Mouse (Mus musculus) mesoderm, embryonic 11.5 days (tissue): ENCODE measurements around the gene Cd47.
A peak's percentile ranks its signal among the peaks of the same experiment; 100 is the strongest.

ENCODE experiments used
- DNase-seq: peaks from one replicate; pipeline ENCODE4 v3.0.0-alpha.2; 2012; ENCODE audit warnings: low read depth, low spot score

Gene Cd47

GRCm38 (mm10) chr16:49799597-49800561, at the start of gene Cd47:
Gene Cd47 (plus strand): TSS chr16:49800533.
- DNase-seq, result no peak

- DNase-seq, result no peak
These were observed 47.4 kb upstream of the Cd47 start for GRCm38 (mm10) chr16:49752906-49753305.

- DNase-seq, result peak; percentile 43
These were observed 47.0 kb upstream of the Cd47 start for GRCm38 (mm10) chr16:49753318-49753717.

GRCm38 (mm10) chr16:49760517-49761203, 39.7 kb upstream of the Cd47 start:
- no peak for DNase-seq

GRCm38 (mm10) chr16:49761981-49762380, 38.4 kb upstream of the Cd47 start:
- no peak for DNase-seq

- no peak for DNase-seq
These were observed 34.0 kb upstream of the Cd47 start for GRCm38 (mm10) chr16:49766326-49766725.

GRCm38 (mm10) chr16:49768491-49769031, 31.8 kb upstream of the Cd47 start:
- no peak for DNase-seq

GRCm38 (mm10) chr16:49769831-49770261, 30.5 kb upstream of the Cd47 start:
- no peak for DNase-seq

GRCm38 (mm10) chr16:49770320-49771189, 29.8 kb upstream of the Cd47 start:
- no peak for DNase-seq

GRCm38 (mm10) chr16:49771609-49772396, 28.5 kb upstream of the Cd47 start:
- no peak for DNase-seq

- DNase-seq, result no peak
These were observed 27.8 kb upstream of the Cd47 start for GRCm38 (mm10) chr16:49772576-49772975.

- no peak for DNase-seq
These were observed 27.3 kb upstream of the Cd47 start for GRCm38 (mm10) chr16:49773068-49773467.

GRCm38 (mm10) chr16:49774059-49775001, 26.0 kb upstream of the Cd47 start:
- no peak for DNase-seq

- DNase-seq, result no peak
These were observed 25.0 kb upstream of the Cd47 start for GRCm38 (mm10) chr16:49775002-49775966.

- DNase-seq, result no peak
These were observed 23.4 kb upstream of the Cd47 start for GRCm38 (mm10) chr16:49776981-49777380.

- no peak for DNase-seq
These were observed 18.7 kb upstream of the Cd47 start for GRCm38 (mm10) chr16:49781556-49782156.

- no peak for DNase-seq
These were observed 17.0 kb upstream of the Cd47 start for GRCm38 (mm10) chr16:49783369-49783768.

GRCm38 (mm10) chr16:49786116-49786515, 14.2 kb upstream of the Cd47 start:
- no peak for DNase-seq
